Mouse (Mus musculus): Measurements from ENCODE around the gene Cntnap2.

DNA sequence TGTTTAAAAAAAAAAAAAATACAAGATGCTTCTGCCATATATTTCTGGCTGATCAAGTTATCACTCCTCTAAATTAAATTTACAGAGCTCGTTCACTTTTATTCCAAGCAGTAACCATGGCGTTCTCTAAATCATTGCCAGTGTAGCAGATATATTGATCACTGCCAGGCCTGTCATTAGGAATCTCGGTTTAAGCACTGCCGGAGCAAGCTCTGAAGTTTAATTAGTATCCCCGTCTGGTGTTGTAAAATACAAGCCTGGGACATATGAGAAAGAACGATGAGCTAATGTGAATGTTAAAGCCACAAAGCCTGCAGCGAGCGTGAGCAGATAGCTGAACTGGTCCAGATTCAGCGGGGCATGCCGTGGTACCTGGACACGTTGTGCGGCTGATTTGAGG is 2247.8 kb downstream of the Cntnap2 start:
- TF ChIP-seq EP300 (IDR thresholded peaks at IDR 0.05; ENCODE audit: insufficient read depth, low read depth, low read length) (no peak), CTCF (IDR thresholded peaks at IDR 0.05) (no peak)

Measured in heart, adult 2 months (tissue).